Mouse (Mus musculus) cerebellum, postnatal 14 days (tissue): Measurements from ENCODE around the gene Havcr1.
"Not testable (repeated sequence)": the region's sequence is repeated elsewhere in the genome, so short reads cannot be mapped to it uniquely, and the experiment has no call there.

Experiments
- DNase-seq, 2 experiments: peaks; one replicate each; pipeline ENCODE4 v3.0.0; 2021; ENCODE audit warnings: mixed read lengths in 2 of 2

The Havcr1 gene

GRCm38 (mm10) chr11:46735076-46735475, at the start of gene Havcr1:
Gene Havcr1, plus strand, starts transcription at chr11:46735080.
- DNase-seq: not testable (repeated sequence)

DNA sequence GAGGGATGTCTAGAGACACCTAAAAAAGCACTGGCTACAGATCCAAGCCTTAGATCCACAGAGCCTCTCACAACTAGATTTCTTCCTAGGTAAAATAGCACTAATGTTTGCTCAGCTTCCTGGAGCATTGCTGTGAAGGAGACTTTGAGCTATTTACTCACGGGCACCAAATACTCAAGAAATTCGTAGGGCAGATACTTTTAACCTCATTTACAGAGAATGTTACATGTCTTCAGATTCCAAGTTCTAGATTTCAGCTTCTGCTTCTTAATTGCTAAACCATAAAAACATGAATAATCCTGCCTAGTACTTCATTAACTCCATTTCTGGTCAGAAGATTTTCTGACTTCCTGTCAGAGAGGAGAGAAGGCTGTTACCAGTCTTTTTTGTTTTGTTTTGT, 44.7 kb upstream of the Havcr1 start:
- DNase-seq: no peak

GRCm38 (mm10) chr11:46695849-46696248, 39.0 kb upstream of the Havcr1 start:
- DNase-seq: not testable (repeated sequence)

- no peak for DNase-seq
Observed at GRCm38 (mm10) chr11:46697433-46698277, 37.2 kb upstream of the Havcr1 start.

- no peak for DNase-seq
Observed at GRCm38 (mm10) chr11:46698278-46698655, 36.6 kb upstream of the Havcr1 start.

GRCm38 (mm10) chr11:46698830-46699229, 36.0 kb upstream of the Havcr1 start:
- DNase-seq: no peak

DNA sequence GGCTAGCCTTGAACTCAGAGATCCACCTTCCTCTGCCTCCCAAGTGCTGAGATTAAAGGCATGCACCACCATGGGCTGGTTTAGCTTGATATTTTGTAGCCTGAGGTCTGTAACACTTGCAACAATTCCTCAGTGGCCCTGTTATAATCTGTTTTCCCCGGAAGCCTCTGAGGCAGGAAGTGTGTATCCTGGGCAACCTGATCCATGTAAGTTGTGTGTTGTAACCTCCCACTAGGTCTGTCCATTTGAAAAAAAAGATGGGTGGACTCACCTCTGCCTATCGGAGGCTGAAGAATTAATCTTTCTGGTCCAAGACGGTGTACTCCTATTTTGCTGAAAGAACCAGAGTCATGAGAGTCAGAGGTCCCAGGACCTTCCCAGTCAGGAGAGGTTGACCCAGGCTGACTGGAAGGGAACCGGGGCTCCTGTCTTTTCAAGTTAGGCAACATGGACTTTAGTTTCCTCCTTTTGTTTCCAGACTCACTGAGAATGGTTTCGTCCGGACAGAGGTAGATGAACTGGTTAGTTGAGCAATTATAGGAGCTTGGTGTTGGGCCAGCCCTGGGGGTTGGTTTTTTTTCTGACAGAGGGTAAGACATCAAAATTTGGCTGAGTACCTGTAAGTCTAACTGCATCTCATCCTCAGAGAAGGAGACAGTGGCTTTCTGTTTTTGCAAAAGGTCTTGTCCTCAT, 28.1 kb upstream of the Havcr1 start, which contains the start of gene Timd2:
Gene Timd2 (minus strand): TSS at position 398 of the 693 bp plus-strand sequence.
- DNase-seq: no peak

DNA sequence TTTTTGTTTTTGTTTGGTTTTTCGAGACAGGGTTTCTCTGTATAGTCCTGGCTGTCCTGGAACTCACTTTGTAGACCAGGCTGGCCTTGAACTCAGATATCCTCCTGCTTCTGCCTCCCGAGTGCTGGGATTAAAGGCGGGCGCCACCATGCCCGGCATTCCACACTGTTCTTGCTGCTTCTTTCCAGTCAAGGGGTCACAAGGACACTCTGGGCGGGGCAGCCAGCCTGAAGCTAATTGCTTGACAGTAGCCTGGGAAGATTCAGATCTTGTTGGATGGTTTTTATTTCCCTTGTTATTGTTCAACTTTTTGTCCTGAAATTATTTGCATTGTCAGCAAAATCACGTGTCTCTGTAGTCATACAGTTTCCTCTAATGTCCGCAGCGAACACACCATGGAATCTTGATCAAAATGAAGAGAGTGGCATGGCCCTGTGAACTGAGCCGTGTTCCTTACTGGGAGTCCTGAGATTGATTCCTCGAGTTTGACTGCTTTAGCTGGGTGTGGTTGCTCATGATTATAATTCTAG, 3.3 kb upstream of the Havcr1 start:
- no peak for DNase-seq

DNA sequence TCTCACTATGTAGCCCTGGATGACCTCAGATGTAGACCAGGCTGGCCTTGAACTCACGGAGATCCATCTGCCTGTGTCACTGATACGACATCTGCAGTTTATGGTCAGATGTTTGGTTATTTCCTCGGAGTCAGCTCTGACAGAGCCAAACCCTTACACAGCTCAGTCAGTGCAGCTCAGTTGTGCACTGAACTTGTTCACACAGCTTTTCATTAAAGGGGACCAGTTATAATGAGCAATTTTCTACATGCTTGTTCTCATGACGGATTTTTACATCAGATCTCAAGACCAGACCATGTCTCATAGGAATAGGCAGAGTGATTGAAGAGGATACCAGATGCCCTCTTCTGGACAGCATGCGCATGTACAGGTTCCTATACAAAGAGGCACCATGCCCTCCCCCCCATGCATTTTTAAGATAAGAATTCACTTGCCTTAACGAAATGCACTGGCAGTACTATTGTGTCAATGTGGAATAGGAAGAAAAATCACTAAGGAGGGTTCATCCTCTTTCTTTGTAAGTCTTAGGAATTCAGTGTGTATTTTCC, 1.6 kb upstream of the Havcr1 start:
- peak; percentile 1 to 3 for DNase-seq

DNA sequence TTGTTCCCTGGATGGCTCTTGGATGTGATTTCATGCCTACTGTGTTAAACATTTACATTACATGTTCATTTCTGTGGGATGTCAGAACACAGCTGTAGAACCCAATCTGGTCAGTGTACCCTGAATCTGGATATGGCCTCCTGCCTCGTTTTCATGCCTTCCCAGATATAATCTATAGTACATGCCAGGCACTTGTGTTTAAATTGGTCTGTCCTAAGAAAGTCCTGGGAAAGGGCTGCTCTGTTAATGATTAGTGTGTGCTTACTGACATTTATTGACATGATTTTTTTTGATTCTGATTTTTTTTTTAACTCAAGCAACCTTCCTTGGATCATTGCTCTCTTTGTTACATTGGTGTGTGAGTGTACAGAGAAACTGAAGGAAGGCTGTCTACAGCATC, 263 bp upstream of the Havcr1 start:
- DNase-seq: no peak

DNA sequence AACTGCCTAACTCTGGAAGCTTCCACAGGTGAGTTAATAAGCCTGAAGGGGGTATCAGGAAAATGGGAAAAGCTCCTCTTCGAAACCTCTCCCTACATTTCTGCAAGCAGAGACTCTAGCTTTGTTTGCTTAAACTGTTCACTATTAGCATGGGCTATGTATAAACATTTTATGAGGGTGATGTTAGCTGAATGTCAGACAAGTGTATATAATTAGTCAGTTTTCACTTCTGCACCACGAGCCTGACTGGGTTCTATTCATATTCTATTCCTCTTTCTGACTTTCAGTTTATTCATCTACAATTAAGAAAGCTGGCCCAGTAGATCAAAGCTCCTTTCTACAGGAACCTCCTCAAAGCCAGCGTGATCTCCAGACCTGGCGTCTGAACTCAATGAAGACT, 4.6 kb downstream of the Havcr1 start:
- DNase-seq: no peak

DNA sequence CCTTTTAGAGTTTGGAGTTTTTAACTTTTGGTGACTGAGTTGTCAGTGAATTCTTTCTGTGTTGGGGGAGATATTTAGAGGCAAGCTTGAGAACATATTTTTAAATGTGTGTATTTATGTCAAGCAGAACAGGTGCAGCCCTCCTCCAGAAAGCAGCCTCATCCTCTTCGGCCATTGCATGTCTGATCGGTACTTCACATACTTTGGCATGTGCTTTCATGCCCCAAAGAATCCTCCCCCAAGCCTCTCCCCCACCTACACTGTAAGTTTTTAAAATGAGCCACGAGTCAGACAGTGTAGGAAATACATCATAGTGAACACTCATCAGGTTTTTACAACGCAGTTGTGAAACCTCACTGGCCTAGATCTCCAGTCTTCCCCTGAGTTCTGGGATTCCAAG, 6.0 kb downstream of the Havcr1 start:
- DNase-seq: no peak

DNA sequence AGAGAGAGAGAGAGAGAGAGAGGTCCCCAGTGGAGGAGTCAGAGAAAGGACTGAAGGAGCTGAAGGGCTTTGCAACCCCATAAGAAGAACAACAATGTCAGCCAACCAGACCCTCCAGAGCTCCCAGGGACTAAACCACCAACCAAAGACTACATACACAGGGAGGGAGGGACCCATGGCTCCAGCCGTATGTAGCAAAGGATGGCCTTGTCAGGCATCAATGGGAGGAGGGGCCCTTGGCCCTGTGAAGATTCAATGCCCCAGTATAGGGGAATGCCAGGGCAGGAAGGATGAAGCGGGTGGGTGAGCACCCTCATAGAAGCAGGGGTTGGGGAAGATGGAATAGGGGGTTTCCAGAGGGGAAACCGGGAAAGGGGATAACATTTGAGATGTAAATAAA, 6.8 kb downstream of the Havcr1 start:
- no peak for DNase-seq

DNA sequence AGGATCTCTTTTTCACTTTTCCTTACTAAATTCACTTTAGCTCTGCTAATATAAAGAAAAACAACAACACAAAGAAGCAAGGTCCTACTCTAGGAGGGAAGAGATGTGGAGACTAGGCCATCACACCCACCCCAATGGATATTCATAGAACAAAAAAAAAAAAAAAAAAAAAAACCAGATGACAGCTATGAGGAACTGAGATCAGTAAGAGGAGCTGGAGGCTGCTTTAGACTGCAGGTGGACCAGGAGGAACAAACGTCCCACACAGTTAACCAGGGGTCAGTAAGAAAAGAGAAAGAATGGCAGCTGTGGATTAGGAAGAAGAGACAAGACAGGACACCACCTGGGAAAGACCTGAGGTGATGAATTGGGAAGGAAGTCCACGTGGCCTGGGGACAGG, 13.1 kb downstream of the Havcr1 start:
- no peak for DNase-seq

DNA sequence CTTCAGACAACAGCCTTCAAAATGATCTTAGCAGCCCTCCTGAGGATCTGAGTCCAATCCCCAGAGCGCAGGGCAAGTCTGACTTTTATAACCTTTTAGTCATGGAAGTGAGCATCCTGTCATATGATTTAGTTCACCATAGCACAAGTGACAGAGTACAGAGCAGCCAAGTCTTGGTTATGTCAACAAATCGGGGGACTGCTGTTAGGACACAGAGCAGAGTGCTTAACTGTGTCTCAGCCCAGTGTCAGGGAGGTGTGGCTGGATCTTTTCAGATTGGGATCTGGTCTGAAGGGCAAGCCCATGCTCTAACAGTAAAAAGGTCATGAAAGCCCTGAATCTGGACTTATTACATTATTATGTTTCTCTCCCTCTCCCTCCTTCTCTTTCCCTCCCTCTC, 18.8 kb downstream of the Havcr1 start:
- no peak for DNase-seq

GRCm38 (mm10) chr11:46754669-46755068, 19.8 kb downstream of the Havcr1 start:
- no peak for DNase-seq

DNA sequence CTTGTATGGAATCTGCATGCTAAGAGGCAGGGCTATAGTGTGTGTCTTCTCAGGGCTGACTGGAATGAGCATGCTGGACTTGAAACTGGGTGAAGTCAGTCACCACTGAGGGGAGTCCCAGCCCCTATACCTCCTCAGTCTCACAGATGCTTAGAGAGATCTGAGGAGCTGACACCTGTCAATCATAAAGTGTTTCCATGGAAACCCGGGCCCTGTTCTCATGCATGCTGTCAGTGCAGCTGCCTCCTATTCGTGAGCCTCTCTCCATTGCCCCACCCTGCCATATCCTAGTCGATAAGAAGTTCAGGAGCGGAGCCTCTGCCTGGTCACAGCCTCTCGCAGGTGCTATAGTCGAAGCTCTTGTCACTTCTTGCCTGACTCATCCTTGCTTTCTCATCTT, 20.8 kb downstream of the Havcr1 start:
- DNase-seq: not testable (repeated sequence)

DNA sequence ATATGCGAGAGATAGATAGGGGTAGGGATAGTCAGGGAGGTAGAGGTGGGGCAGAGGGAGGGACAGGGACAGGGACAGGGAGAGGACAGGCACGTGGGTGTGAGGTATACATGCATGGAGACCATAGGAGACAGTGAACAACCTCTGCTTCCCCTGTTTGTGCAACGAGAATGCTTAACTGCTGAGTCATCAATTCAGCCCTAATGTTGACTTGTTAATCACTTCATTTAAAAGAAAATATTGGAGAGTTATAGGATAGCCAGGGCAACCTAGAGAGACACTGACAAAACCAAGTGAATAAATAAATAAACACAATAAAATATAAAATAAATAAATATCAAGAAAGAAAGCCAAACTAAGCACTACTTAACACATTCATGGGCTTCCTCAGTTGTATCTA, 42.0 kb downstream of the Havcr1 start:
- no peak for DNase-seq

GRCm38 (mm10) chr11:46779811-46780210, 44.9 kb downstream of the Havcr1 start:
- DNase-seq: no peak

GRCm38 (mm10) chr11:46804440-46804839, 69.6 kb downstream of the Havcr1 start:
- DNase-seq: no peak

DNA sequence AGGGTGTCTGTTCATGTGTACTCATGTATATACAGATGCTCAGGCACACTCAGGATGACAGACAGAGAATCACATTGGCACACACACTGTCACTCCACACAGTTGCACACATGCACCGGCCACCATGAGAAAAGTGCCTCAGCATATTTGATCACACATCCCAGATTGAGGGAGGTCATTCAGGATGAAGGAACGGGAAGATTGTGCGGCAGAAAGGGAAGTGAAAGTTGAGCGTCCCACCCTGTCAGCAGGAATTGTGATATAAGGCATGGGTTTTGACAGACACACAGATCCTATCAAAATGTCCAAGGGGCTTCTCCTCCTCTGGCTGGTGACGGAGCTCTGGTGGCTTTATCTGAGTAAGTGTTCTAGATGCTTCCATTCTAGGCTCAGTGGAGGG, 75.6 kb downstream of the Havcr1 start, which contains the start of gene Timd4:
Gene Timd4 (plus strand): TSS at position 290 of the 400 bp plus-strand sequence.
- no peak for DNase-seq

- no peak for DNase-seq
Observed at GRCm38 (mm10) chr11:46817692-46818091, 82.8 kb downstream of the Havcr1 start.

DNA sequence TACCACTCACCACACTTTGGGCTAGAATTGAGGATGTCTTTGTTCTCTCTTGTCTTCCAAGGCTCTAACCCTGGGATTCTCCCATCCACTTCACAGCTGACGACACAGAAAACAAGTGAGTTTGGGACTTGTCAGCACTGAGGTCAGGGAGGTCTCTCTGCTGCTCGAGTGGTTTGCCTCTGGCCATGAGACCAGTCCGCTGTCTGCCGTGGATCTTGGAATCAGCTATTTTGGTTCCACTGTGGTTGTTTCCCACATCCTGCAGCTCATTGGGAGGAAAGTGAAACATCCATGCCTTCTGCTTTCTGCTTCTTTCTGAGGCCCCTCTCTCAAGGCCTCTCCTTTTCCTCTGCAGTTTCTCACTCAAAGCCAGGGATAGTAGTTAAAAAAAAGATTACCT, 85.0 kb downstream of the Havcr1 start:
- DNase-seq: no peak
